Mouse (Mus musculus) brain, embryonic 14.5 days (tissue): Measurements from ENCODE around the gene G430095P16Rik.

ENCODE experiments used
- CTCF ChIP-seq: fragments of 200-500 bp; IDR thresholded peaks from 2 replicates; pipeline ENCODE4 v1.5.1; 2012; ENCODE audit warnings: inconsistent platforms, mild to moderate bottlenecking, moderate library complexity, borderline replicate concordance; ENCODE audit not compliant: insufficient read depth, insufficient read length; ENCODE audit errors: extremely low read depth
- POLR2A ChIP-seq: fragments of 200-500 bp; IDR thresholded peaks from 2 replicates; pipeline ENCODE4 v1.6.1; 2012; ENCODE audit warnings: mild to moderate bottlenecking, inconsistent platforms, borderline replicate concordance; ENCODE audit not compliant: poor library complexity, insufficient read depth, insufficient read length, severe bottlenecking; ENCODE audit errors: extremely low read depth

DNA sequence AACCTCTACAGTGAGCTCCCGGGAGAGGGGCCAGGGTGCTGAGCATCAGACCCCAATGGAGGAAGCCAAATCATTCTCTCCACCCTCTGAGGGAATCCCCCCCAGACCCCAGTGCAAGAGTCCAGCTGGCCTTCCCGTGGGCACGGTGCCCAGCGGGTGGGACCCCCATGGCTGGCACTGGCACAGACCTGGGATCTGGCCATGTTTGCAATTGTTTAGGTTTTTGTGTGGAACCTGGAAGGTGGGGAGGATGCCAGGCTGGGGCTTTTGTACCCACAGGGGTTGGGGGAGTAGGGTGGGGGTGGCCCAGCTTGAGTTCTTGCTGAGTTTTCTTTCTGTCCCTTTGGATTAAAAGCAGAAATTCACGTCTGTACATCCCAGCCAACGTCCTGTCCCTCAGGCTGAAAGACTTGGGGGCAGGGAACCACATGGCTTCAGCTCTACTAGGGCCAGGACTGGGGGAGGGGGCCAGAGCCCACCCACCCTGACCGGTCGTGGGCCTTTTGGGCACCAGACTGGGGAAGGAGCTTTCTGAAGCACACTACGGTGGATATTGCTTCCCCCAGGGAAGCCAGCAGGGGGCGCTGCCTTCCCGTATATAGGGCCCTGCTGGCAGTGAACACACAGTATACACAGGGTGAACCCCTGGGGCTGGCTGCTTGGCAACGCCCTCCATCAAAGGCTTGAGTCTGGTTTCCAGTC lies 13.9 kb upstream of the G430095P16Rik start:
- TF ChIP-seq CTCF = peak; percentile 98
- no peak for TF ChIP-seq POLR2A
